Mouse (Mus musculus): ENCODE measurements around the gene Ddx11. TPM values are rescaled to one million over a fixed set of nuclear protein-coding genes. Genes with fewer than 3 reads are reported as not detected.
A peak's percentile ranks its signal among the peaks of the same experiment; 100 is the strongest.

Ddx11 gene
- total RNA-seq (2021) = 1 to 10 TPM; 1.3 to 2.0 TPM

- intact Hi-C loops (cut with DNase I) = loop anchor here (10.0 kb wide), 1 partner anchor 372 kb away; no protein-coding TSS in a partner anchor
- DNase-seq (ENCODE audit: low spot score in 2 of 2) = peak; percentile 91
These were observed at the start of gene Ddx11 for GRCm38 (mm10) chr17:66123066-66123815. Gene Ddx11 (plus strand): TSS chr17:66123520.

GRCm38 (mm10) chr17:66073971-66074370 lies 49.3 kb upstream of the Ddx11 start:
- intact Hi-C loops (cut with DNase I) = no loop called here

GRCm38 (mm10) chr17:66075827-66076173 lies 47.5 kb upstream of the Ddx11 start:
- intact Hi-C loops (cut with DNase I) = no loop called here
- peak in 1 of 2 experiments; percentile 14 for DNase-seq (ENCODE audit: low spot score in 2 of 2)

More at GRCm38 (mm10) chr17:66073971-66074370, 49.3 kb upstream of the Ddx11 start:
- DNase-seq (ENCODE audit: low spot score in 2 of 2) = no peak

GRCm38 (mm10) chr17:66076174-66076927 lies 47.0 kb upstream of the Ddx11 start:
- DNase-seq (ENCODE audit: low spot score in 2 of 2) = peak; percentile 49 to 62
- intact Hi-C loops (cut with DNase I) = no loop called here

- intact Hi-C loops (cut with DNase I) = loop anchor here (1.0 kb wide), 1 partner anchor 24 kb away; the partner anchor contains the start of gene Ndufv2
- DNase-seq (ENCODE audit: low spot score in 2 of 2) = peak; percentile 97 to 98
These were observed 46.4 kb upstream of the Ddx11 start, which contains the start of gene Ankrd12 for GRCm38 (mm10) chr17:66076934-66077333. Gene Ankrd12 (minus strand): TSS chr17:66077089.

GRCm38 (mm10) chr17:66077437-66077850 lies 45.9 kb upstream of the Ddx11 start:
- intact Hi-C loops (cut with DNase I) = loop anchor here (1.0 kb wide), 1 partner anchor 24 kb away; the partner anchor contains the start of gene Ndufv2
- DNase-seq (ENCODE audit: low spot score in 2 of 2) = no peak

- no peak for DNase-seq (ENCODE audit: low spot score in 2 of 2)
- intact Hi-C loops (cut with DNase I) = no loop called here
These were observed 38.8 kb upstream of the Ddx11 start for GRCm38 (mm10) chr17:66084486-66084885.

GRCm38 (mm10) chr17:66085038-66085437 lies 38.3 kb upstream of the Ddx11 start:
- no peak for DNase-seq (ENCODE audit: low spot score in 2 of 2)
- intact Hi-C loops (cut with DNase I) = no loop called here

- no peak for DNase-seq (ENCODE audit: low spot score in 2 of 2)
These were observed 33.1 kb upstream of the Ddx11 start for GRCm38 (mm10) chr17:66090251-66090650.

GRCm38 (mm10) chr17:66091392-66091791 lies 31.9 kb upstream of the Ddx11 start:
- DNase-seq (ENCODE audit: low spot score in 2 of 2) = no peak
- intact Hi-C loops (cut with DNase I) = no loop called here

More at GRCm38 (mm10) chr17:66090251-66090650, 33.1 kb upstream of the Ddx11 start:
- intact Hi-C loops (cut with DNase I) = no loop called here

GRCm38 (mm10) chr17:66092065-66092464 lies 31.3 kb upstream of the Ddx11 start:
- intact Hi-C loops (cut with DNase I) = no loop called here
- no peak for DNase-seq (ENCODE audit: low spot score in 2 of 2)

- DNase-seq (ENCODE audit: low spot score in 2 of 2) = no peak
- intact Hi-C loops (cut with DNase I) = no loop called here
These were observed 30.7 kb upstream of the Ddx11 start for GRCm38 (mm10) chr17:66092664-66093063.

GRCm38 (mm10) chr17:66100566-66101379 lies 22.5 kb upstream of the Ddx11 start:
- intact Hi-C loops (cut with DNase I) = loop anchor here (1.0 to 5.0 kb wide), 3 partner anchors 23 to 238 kb away; partner anchors contain the start of genes Ankrd12 and Twsg1

GRCm38 (mm10) chr17:66101380-66102330 lies 21.7 kb upstream of the Ddx11 start, which contains the start of gene Ndufv2:
Gene Ndufv2 (minus strand): TSS chr17:66101559.
- peak; percentile 92 to 95 for DNase-seq (ENCODE audit: low spot score in 2 of 2)
- intact Hi-C loops (cut with DNase I) = loop anchor here (1.0 to 5.0 kb wide), 3 partner anchors 24 to 239 kb away; partner anchors contain the start of genes Ankrd12 and Twsg1

More at GRCm38 (mm10) chr17:66100566-66101379, 22.5 kb upstream of the Ddx11 start:
- peak in 1 of 2 experiments; percentile 29 for DNase-seq (ENCODE audit: low spot score in 2 of 2)

- intact Hi-C loops (cut with DNase I) = loop anchor here (5.0 kb wide), 2 partner anchors 152 to 242 kb away; partner anchors contain the start of gene Twsg1
- DNase-seq (ENCODE audit: low spot score in 2 of 2) = no peak
These were observed 19.2 kb upstream of the Ddx11 start for GRCm38 (mm10) chr17:66104076-66104475.

GRCm38 (mm10) chr17:66106601-66107267 lies 16.6 kb upstream of the Ddx11 start:
- intact Hi-C loops (cut with DNase I) = no loop called here
- DNase-seq (ENCODE audit: low spot score in 2 of 2) = peak; percentile 34 to 37

GRCm38 (mm10) chr17:66107466-66107865 lies 15.9 kb upstream of the Ddx11 start:
- intact Hi-C loops (cut with DNase I) = no loop called here
- no peak for DNase-seq (ENCODE audit: low spot score in 2 of 2)

GRCm38 (mm10) chr17:66108198-66108597 lies 15.1 kb upstream of the Ddx11 start:
- intact Hi-C loops (cut with DNase I) = no loop called here
- DNase-seq (ENCODE audit: low spot score in 2 of 2) = no peak

All from left cerebral cortex, postnatal 25 days (tissue).